Mouse (Mus musculus) myocyte (in vitro differentiated cells): Measurements from ENCODE around the gene Bnip3. TPM values are rescaled to one million over a fixed set of nuclear protein-coding genes. Genes with fewer than 3 reads are reported as not detected.
A peak's percentile ranks its signal among the peaks of the same experiment; 100 is the strongest.

Experiments
- H3K27me3 ChIP-seq: one replicate; pipeline ENCODE4 v1.6.1; 2011; ENCODE audit not compliant: control insufficient read depth, insufficient read depth, insufficient read length
- H3K36me3 ChIP-seq: one replicate; pipeline ENCODE4 v1.6.1; 2011; ENCODE audit not compliant: control insufficient read depth, insufficient read depth
- H3K4me2 ChIP-seq: one replicate; pipeline ENCODE4 v1.6.1; 2011; ENCODE audit warnings: low read depth, control low read depth
- H3K4me3 ChIP-seq: one replicate; pipeline ENCODE4 v1.5.1; 2011; ENCODE audit warnings: mild to moderate bottlenecking, control low read depth, moderate library complexity
- H3K79me2 ChIP-seq: one replicate; pipeline ENCODE4 v1.6.1; 2011; ENCODE audit not compliant: control insufficient read depth, insufficient read depth
- H3ac ChIP-seq: one replicate; pipeline ENCODE4 v1.6.1; 2011; ENCODE audit not compliant: control insufficient read depth, insufficient read length
- CEBPB ChIP-seq: IDR thresholded peaks from 2 replicates; pipeline ENCODE4 v1.6.1; 2011; ENCODE audit warnings: mild to moderate bottlenecking, moderate library complexity; ENCODE audit not compliant: poor library complexity, insufficient read depth, severe bottlenecking
- E2F4 ChIP-seq: IDR thresholded peaks from one replicate; pipeline ENCODE4 v1.6.1; 2011; ENCODE audit warnings: mild to moderate bottlenecking, control low read depth, moderate library complexity; ENCODE audit not compliant: insufficient read depth
- MAX ChIP-seq: IDR thresholded peaks from one replicate; pipeline ENCODE4 v1.6.1; 2011; ENCODE audit warnings: low read depth, mild to moderate bottlenecking, control low read depth
- MYOD1 ChIP-seq, 3 experiments: IDR thresholded peaks; one replicate each; pipeline ENCODE4 v1.6.1; 2011; ENCODE audit warnings: control low read depth in 2 of 3, low read depth in 2 of 3, mild to moderate bottlenecking in 2 of 3, moderate library complexity in 1 of 3; ENCODE audit not compliant: insufficient read length in 2 of 3, control insufficient read depth in 1 of 3
- MYOG ChIP-seq, 3 experiments: IDR thresholded peaks; one replicate each; pipeline ENCODE4 v1.6.1; 2011; ENCODE audit warnings: control low read depth in 2 of 3, low read depth in 2 of 3, mild to moderate bottlenecking in 2 of 3; ENCODE audit not compliant: insufficient read length in 2 of 3, control insufficient read depth in 1 of 3, insufficient read depth in 1 of 3
- POLR2A ChIP-seq: IDR thresholded peaks from one replicate; pipeline ENCODE4 v1.6.1; 2011; ENCODE audit warnings: low read depth, mild to moderate bottlenecking, control low read depth, moderate library complexity; ENCODE audit not compliant: insufficient read length
- POLR2AphosphoS2 ChIP-seq: IDR thresholded peaks from one replicate; pipeline ENCODE4 v1.6.1; 2011; ENCODE audit warnings: low read depth, control low read depth; ENCODE audit not compliant: insufficient read length
- REST ChIP-seq: IDR thresholded peaks from one replicate; pipeline ENCODE4 v1.6.1; 2011; ENCODE audit warnings: mild to moderate bottlenecking, control low read depth, moderate library complexity; ENCODE audit not compliant: insufficient read depth, insufficient read length
- SRF ChIP-seq: IDR thresholded peaks from one replicate; pipeline ENCODE4 v1.6.1; 2011; ENCODE audit warnings: low read depth; ENCODE audit not compliant: control insufficient read depth, insufficient read length
- TCF12 ChIP-seq: IDR thresholded peaks from one replicate; pipeline ENCODE4 v1.6.1; 2011; ENCODE audit warnings: mild to moderate bottlenecking, control low read depth; ENCODE audit not compliant: poor library complexity, insufficient read depth, severe bottlenecking
- TCF3 ChIP-seq: IDR thresholded peaks from one replicate; pipeline ENCODE4 v1.6.1; 2011; ENCODE audit warnings: low read depth, control low read depth; ENCODE audit not compliant: insufficient read length
- USF1 ChIP-seq: IDR thresholded peaks from one replicate; pipeline ENCODE4 v1.6.1; 2011; ENCODE audit warnings: low read depth, mild to moderate bottlenecking, control low read depth, moderate library complexity
- polyA plus RNA-seq: library from polyadenylated mRNA; unstranded; fragments of >200 nt; fragmentation: generic; extraction: Trizol; gene quantifications from one replicate; pipeline ENCODE4 v1.2.1, GENCODE M21; 2012; ENCODE audit warnings: missing spikeins

The Bnip3 gene
- polyA plus RNA-seq, 1 experiment = 49.7 TPM

GRCm38 (mm10) chr7:138945668-138946067, 36.3 kb upstream of the Bnip3 start:
- TF ChIP-seq MAX = no peak
- TF ChIP-seq E2F4 = no peak
- TF ChIP-seq CEBPB = no peak
- TF ChIP-seq TCF3 = no peak
- TF ChIP-seq TCF12 = no peak
- no peak for TF ChIP-seq SRF
- no peak for TF ChIP-seq POLR2A
- no peak for TF ChIP-seq REST
- no peak for TF ChIP-seq USF1
- no peak for TF ChIP-seq MYOD1 (IDR thresholded peaks at IDR 0.05; ENCODE audit: control insufficient read depth in 1 of 3, insufficient read length in 2 of 3, low read depth in 2 of 3)
- no peak for TF ChIP-seq POLR2AphosphoS2
- no peak for TF ChIP-seq MYOG (IDR thresholded peaks at IDR 0.05; ENCODE audit: control insufficient read depth in 1 of 3, insufficient read depth in 1 of 3, insufficient read length in 2 of 3, low read depth in 2 of 3)
- Histone ChIP-seq H3K4me3 (no peak overlapping the region), H3K4me2 (no peak overlapping the region), H3K27me3 (peaks cover 67% of the 10 kb centered on the region), H3K79me2 (no peaks in the 10 kb centered on the region), H3K36me3 (no peaks in the 10 kb centered on the region), H3ac (no peak overlapping the region)

GRCm38 (mm10) chr7:138942301-138942700, 33.0 kb upstream of the Bnip3 start:
- H3K79me2 ChIP-seq = no peaks in the 10 kb centered on the region
- no peak overlapping the region for H3K4me3 ChIP-seq
- no peaks in the 10 kb centered on the region for H3K36me3 ChIP-seq
- peaks cover 69% of the 10 kb centered on the region for H3K27me3 ChIP-seq
- no peak overlapping the region for H3ac ChIP-seq
- no peak for TF ChIP-seq TCF3
- TF ChIP-seq MYOD1 (IDR thresholded peaks at IDR 0.05; ENCODE audit: control insufficient read depth in 1 of 3, insufficient read length in 2 of 3, low read depth in 2 of 3) = no peak
- TF ChIP-seq E2F4 = no peak
- TF ChIP-seq POLR2A = no peak
- no peak for TF ChIP-seq SRF
- no peak for TF ChIP-seq REST
- TF ChIP-seq TCF12 = no peak
- no peak overlapping the region for H3K4me2 ChIP-seq

- Histone ChIP-seq H3K36me3 (no peaks in the 10 kb centered on the region), H3K79me2 (no peaks in the 10 kb centered on the region), H3K27me3 (peaks cover 64% of the 10 kb centered on the region), H3K4me2 (no peak overlapping the region), H3K4me3 (no peak overlapping the region), H3ac (no peak overlapping the region)
- TF ChIP-seq MYOD1 (IDR thresholded peaks at IDR 0.05; ENCODE audit: control insufficient read depth in 1 of 3, insufficient read length in 2 of 3, low read depth in 2 of 3) = no peak
- no peak for TF ChIP-seq TCF12
- no peak for TF ChIP-seq MAX
- no peak for TF ChIP-seq REST
- TF ChIP-seq TCF3 = no peak
- no peak for TF ChIP-seq POLR2A
- no peak for TF ChIP-seq USF1
- TF ChIP-seq E2F4 = no peak
- TF ChIP-seq SRF = no peak
- TF ChIP-seq MYOG (IDR thresholded peaks at IDR 0.05; ENCODE audit: control insufficient read depth in 1 of 3, insufficient read depth in 1 of 3, insufficient read length in 2 of 3, low read depth in 2 of 3) = no peak
- TF ChIP-seq CEBPB = no peak
- TF ChIP-seq POLR2AphosphoS2 = no peak
Observed at GRCm38 (mm10) chr7:138941571-138941970, 32.3 kb upstream of the Bnip3 start.

- peaks cover 60% of the 10 kb centered on the region for H3K27me3 ChIP-seq
Observed at GRCm38 (mm10) chr7:138940612-138941461, 31.5 kb upstream of the Bnip3 start, which contains the start of gene Jakmip3. Gene Jakmip3 (plus strand): TSS chr7:138940730.

More at GRCm38 (mm10) chr7:138940612-138941461, 31.5 kb upstream of the Bnip3 start, which contains the start of gene Jakmip3:
- no peak within 1 kb of the TSS for H3ac ChIP-seq
- peak within 1 kb of the TSS; percentile 6 for H3K4me2 ChIP-seq
- H3K36me3 ChIP-seq = no peaks in the 10 kb centered on the region
- H3K79me2 ChIP-seq = no peaks in the 10 kb centered on the region
- no peak within 1 kb of the TSS for H3K4me3 ChIP-seq
- TF ChIP-seq E2F4 (no peak), POLR2A (no peak), CEBPB (no peak), MAX (no peak), REST (no peak), POLR2AphosphoS2 (no peak), TCF12 (no peak), MYOD1 (IDR thresholded peaks at IDR 0.05; ENCODE audit: control insufficient read depth in 1 of 3, insufficient read length in 2 of 3, low read depth in 2 of 3) (no peak), SRF (no peak), USF1 (no peak), TCF3 (no peak), MYOG (IDR thresholded peaks at IDR 0.05; ENCODE audit: control insufficient read depth in 1 of 3, insufficient read depth in 1 of 3, insufficient read length in 2 of 3, low read depth in 2 of 3) (no peak)
